Mouse (Mus musculus) liver (tissue): ENCODE measurements around the gene Ano8.

ENCODE experiments used
- DNase-seq: peaks from one replicate; pipeline ENCODE4 v3.0.0-alpha.2; 2020; ENCODE audit warnings: mixed read lengths

Ano8 gene

GRCm38 (mm10) chr8:71470146-71470912 is 15.4 kb downstream of the Ano8 start:
- DNase-seq: no peak

GRCm38 (mm10) chr8:71469411-71469810 is 16.4 kb downstream of the Ano8 start:
- no peak for DNase-seq

GRCm38 (mm10) chr8:71468916-71469315 is 16.8 kb downstream of the Ano8 start, which contains the start of gene Dda1:
TSS of gene Dda1 (plus strand) at chr8:71469199.
- peak; percentile 98 for DNase-seq

- DNase-seq: no peak
Measured at GRCm38 (mm10) chr8:71468001-71468400, 17.8 kb downstream of the Ano8 start.

- DNase-seq: no peak
Measured at GRCm38 (mm10) chr8:71467201-71467600, 18.6 kb downstream of the Ano8 start.

GRCm38 (mm10) chr8:71466198-71466597 is 19.6 kb downstream of the Ano8 start:
- no peak for DNase-seq

- no peak for DNase-seq
Measured at GRCm38 (mm10) chr8:71465733-71466132, 20.0 kb downstream of the Ano8 start.

GRCm38 (mm10) chr8:71464513-71465500 is 21.0 kb downstream of the Ano8 start, which contains the start of gene Mrpl34:
TSS of gene Mrpl34 (plus strand) at chr8:71464959.
- peak; percentile 98 for DNase-seq

- DNase-seq: peak; percentile 99
Measured at GRCm38 (mm10) chr8:71463188-71464033, 22.4 kb downstream of the Ano8 start, which contains the start of gene Abhd8. TSS of gene Abhd8 (minus strand) at chr8:71463655.

- peak; percentile 60 for DNase-seq
Measured at GRCm38 (mm10) chr8:71462786-71463185, 23.0 kb downstream of the Ano8 start.

- no peak for DNase-seq
Measured at GRCm38 (mm10) chr8:71462191-71462590, 23.6 kb downstream of the Ano8 start.

- no peak for DNase-seq
Measured at GRCm38 (mm10) chr8:71461152-71461840, 24.5 kb downstream of the Ano8 start.

GRCm38 (mm10) chr8:71460716-71461115 is 25.0 kb downstream of the Ano8 start:
- DNase-seq: no peak

GRCm38 (mm10) chr8:71457659-71458270 is 28.0 kb downstream of the Ano8 start:
- DNase-seq: no peak

GRCm38 (mm10) chr8:71456906-71457305 is 28.9 kb downstream of the Ano8 start:
- peak; percentile 76 for DNase-seq

- no peak for DNase-seq
Measured at GRCm38 (mm10) chr8:71454668-71455067, 31.1 kb downstream of the Ano8 start.

GRCm38 (mm10) chr8:71452669-71453068 is 33.1 kb downstream of the Ano8 start:
- no peak for DNase-seq

GRCm38 (mm10) chr8:71451777-71452176 is 34.0 kb downstream of the Ano8 start:
- no peak for DNase-seq

- no peak for DNase-seq
Measured at GRCm38 (mm10) chr8:71451337-71451736, 34.4 kb downstream of the Ano8 start.

GRCm38 (mm10) chr8:71445096-71445495 is 40.7 kb downstream of the Ano8 start:
- DNase-seq: no peak

GRCm38 (mm10) chr8:71441404-71441803 is 44.4 kb downstream of the Ano8 start:
- peak; percentile 49 for DNase-seq
